Mouse (Mus musculus): ENCODE results near the gene Asic4.
A peak's percentile ranks its signal among the peaks of the same experiment; 100 is the strongest.

Gene Asic4

GRCm38 (mm10) chr1:75504256-75505045 lies 54.2 kb downstream of the Asic4 start:
- DNase-seq, result no peak

GRCm38 (mm10) chr1:75505159-75505955 lies 55.1 kb downstream of the Asic4 start:
- DNase-seq, result peak; percentile 38 to 71

DNA sequence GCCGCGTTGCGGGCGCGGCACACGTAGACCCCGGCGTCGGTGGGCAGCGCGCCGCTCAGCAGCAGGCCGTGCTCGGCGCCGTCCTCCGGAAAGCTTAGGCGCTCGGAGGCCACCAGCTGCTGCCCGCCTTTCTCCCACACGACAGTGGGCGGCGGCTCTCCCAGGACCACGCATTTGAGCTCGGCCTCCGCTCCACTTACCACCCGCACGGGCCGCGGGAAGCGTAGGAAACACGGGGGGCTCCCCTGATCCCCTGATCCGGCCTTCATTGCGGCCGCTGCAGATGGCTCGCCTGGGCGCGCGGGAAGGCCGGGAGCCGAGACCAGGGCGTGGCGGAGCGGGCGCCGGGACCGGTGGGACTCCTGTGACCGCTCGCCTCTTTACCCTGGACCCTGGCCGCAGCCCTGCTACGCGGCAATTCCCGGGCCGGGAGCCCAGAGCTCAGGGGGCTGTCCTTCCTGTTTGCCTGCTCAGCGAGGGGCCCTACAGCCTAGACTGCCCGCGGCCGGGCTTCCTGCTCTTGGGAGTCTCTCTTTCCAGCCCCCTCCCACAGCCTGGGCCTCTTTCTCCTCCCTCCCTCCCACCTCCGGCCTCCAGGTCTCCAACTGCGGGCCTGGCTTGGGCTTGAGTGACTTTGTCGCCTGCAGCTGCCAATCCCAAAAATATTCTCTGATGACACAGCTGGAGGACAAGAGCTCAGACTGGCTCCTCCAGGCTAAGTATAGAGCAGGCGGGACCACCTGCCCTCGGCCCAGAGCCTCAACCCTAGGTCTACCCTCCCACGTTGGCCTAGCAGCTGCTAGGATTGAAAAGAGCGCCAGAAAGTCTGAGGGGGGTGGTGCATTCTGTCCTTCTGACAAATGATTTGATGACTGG lies 56.0 kb downstream of the Asic4 start, which contains the start of gene Obsl1:
Gene Obsl1, minus strand, starts transcription at position 497 of the 876 bp plus-strand sequence.
- DNase-seq, result peak; percentile 51 to 78

- no peak for DNase-seq
Observed at GRCm38 (mm10) chr1:75507006-75507405, 56.8 kb downstream of the Asic4 start, which contains the start of gene Inha. Inha (plus strand) TSS chr1:75507077.

- DNase-seq, result no peak
Observed at GRCm38 (mm10) chr1:75509586-75509985, 59.4 kb downstream of the Asic4 start.

DNA sequence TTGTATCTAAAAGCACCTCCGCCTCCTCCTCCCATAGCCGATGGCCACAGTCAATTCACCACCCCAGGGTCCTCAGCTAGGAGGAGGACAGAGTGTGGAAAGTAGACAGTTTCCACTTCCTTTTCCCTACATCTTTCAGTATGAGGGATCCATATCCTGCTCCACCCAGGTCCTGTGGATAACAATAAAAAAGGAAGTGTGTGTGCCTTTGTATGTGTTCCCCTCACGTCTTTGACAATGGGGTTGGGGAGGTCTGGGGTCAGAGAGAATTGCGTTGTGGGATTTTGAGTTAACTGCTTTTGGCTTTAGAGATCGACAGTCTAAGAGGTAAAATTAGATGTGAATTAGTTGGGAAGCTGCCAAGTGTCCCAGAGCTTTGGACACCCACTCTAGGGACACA lies 59.9 kb downstream of the Asic4 start:
- no peak for DNase-seq

DNA sequence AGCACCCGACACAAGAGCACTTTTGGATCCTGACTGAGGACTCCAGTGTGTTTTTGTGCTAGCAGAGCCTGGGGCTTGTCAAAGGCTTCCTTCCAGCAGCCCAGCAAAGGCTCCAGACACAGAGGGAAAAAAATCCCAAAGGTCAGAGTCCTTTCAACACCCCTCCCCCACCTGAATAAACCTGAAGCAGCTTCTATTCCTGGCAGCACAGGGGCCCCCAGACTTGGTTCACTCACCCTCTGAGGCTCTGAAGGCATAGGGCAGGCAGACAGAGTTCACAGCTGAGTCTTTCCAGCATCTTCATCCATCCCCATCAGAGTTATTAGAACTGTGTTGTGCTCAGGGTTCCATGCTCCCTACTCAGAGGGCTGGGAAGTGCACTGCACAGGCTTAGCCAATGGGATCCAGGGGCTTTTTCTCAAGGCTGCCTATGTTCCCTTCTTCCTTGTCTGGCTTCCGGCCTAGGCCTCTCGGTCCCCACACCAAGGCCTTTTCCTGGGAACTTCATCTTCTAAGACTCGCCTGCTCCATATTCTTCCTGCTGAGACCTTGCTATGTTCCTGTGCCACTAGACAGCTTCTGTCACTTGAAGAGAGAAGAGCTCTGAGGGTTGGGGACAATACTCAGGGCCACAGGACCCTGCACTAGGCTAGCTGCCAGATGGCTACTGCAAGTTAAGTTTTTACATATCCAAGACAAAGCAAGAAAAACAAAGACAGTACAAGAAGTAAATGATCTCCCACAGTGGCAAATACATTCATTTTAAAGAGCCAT lies 61.4 kb downstream of the Asic4 start:
- DNase-seq, result peak in 1 of 2 experiments; percentile 14

- no peak for DNase-seq
Observed at GRCm38 (mm10) chr1:75512550-75512949, 62.3 kb downstream of the Asic4 start.

GRCm38 (mm10) chr1:75516703-75517380 lies 66.6 kb downstream of the Asic4 start:
- no peak for DNase-seq

DNA sequence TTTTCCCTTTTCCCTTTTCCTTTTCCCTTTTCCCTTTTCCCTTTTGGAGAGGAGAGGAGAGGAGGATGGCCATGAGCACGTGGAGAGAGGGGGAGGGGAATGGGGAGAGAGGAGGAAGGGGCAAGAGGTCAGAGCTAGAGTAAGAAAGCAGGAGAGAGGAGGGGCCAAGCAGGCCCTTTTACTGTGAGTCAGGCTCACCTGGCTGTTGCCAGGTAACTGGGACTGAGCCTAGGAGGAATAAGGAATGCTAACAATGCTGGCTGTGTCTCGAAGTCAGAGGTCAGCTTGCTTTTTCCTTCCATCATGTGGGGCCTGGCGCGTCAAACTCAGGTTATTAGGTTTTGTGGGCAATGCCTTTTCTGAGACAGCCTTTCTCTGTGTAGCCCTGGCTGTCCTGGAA lies 67.7 kb downstream of the Asic4 start:
- DNase-seq, result peak in 1 of 2 experiments; percentile 42

- no peak for DNase-seq
Observed at GRCm38 (mm10) chr1:75518427-75518826, 68.2 kb downstream of the Asic4 start.

DNA sequence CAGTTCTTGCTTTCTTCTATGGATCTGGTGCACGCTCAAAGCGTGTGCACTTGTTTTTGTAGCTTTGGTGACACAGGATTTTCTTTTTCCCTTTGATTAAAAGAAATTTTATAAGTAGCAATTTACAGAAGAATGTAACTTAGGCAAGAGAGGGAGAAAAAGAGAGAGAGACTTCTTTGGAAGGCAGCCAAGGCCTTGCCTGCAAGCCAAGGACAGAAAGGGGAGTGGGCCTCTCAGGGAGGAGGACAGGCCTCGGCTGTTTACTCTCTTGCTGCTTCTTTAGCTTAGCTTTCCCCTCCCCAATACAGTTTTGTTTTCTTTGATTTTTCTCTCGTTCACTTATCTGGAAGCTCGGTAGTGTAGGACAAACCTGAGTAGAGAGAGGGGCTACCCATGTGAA lies 69.3 kb downstream of the Asic4 start:
- DNase-seq, result no peak

DNA sequence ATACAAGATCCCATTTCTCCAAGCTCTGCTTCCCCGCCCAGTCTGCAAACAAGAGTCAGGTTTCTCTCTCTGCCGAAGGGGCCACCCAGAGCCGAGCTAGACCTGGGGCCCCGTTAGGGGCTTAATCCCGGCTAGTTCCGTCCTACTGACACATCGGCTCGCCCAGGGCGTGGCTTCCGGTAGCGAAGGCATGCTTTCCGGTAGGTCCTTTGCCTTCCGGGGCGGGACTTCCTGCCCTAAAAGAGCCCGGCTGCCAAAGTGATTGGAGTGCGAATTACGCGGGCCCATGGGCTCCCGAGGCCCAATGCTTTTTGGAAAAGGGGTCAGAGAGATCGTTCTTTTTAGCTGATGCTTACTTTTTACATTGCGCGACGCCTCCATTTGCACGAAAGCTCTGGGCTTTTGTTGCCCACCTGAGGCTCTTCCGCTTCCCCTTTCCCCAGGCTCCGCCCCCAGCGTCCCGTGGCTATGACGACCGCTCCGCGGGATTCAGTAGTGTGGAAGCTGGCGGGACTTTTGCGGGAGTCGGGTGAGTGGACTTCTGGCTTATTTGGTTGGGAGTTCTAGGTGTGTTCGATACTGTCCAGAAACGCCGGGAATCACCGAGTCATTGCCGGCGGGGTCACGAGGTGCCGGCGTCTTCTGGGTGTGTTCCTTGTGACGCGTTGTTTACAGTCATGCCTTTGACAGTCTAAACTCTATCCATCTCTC lies 71.2 kb downstream of the Asic4 start, which contains the start of gene Stk11ip:
Gene Stk11ip, plus strand, starts transcription at position 209 of the 711 bp plus-strand sequence.
- DNase-seq, result peak; percentile 95 to 96
